Mouse (Mus musculus): ENCODE measurements around the gene Nkiras1.
"Not testable (repeated sequence)": the region's sequence is repeated elsewhere in the genome, so short reads cannot be mapped to it uniquely, and the experiment has no call there.

Nkiras1 gene

DNA sequence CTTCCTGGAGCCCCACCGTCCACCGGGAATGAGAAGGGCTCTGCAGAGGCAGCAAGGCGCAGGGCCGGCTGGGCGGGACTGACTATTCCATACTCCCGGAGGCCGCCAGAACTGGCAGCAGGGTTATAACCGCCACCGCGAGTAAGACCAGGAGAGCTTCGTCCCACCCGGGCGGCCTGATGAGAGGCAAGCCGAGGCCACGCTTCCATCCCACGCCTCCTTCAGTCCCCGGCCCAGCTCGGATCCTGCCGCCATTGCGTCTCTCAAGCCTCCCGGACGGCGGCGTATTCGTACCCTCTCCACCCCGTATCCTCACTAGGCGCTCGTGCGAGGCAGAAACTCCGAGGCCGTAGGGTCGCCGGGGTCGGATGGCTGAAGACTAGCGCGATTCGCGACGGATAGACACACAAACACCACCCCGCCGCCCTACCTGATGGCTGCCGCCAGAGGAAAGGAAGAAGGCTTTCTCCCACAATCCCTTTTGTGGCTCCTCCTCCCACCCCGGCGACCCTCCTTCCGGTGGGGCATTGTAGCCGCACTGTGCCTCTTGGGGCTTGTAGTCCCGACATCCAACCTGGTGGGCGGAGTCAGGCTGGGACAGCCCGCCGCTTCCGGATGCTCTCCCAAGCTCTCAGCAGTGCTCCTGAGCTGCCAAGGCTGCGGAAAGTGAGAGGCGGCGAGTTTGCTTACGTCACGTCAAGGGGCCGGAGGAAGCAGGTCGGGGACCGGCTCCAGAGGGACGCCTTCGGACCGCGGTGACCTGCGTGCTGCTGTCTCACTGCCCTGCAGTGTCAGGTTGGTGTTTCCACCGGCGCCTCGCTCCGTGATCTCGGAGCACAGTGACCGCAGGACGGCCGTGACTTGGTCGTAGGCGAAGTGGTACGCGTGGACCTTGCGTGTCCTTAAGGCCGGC is at the start of gene Nkiras1, which contains the start of gene Rpl15:
Nkiras1 (plus strand) TSS at position 608 of the 913 bp plus-strand sequence.
Rpl15 (minus strand) TSS at position 863 of the 913 bp plus-strand sequence.
- in situ Hi-C loops (cut with MboI; ENCODE audit: low sequenced_read_pairs) = no loop called here

GRCm38 (mm10) chr14:18221977-18222376 is 49.0 kb upstream of the Nkiras1 start:
- in situ Hi-C loops (cut with MboI; ENCODE audit: low sequenced_read_pairs) = no loop called here

GRCm38 (mm10) chr14:18225431-18225830 is 45.5 kb upstream of the Nkiras1 start:
- in situ Hi-C loops (cut with MboI; ENCODE audit: low sequenced_read_pairs) = not testable (repeated sequence)

GRCm38 (mm10) chr14:18226181-18226580 is 44.8 kb upstream of the Nkiras1 start:
- in situ Hi-C loops (cut with MboI; ENCODE audit: low sequenced_read_pairs) = not testable (repeated sequence)

- in situ Hi-C loops (cut with MboI; ENCODE audit: low sequenced_read_pairs) = not testable (repeated sequence)
Observed at GRCm38 (mm10) chr14:18229751-18230150, 41.2 kb upstream of the Nkiras1 start.

DNA sequence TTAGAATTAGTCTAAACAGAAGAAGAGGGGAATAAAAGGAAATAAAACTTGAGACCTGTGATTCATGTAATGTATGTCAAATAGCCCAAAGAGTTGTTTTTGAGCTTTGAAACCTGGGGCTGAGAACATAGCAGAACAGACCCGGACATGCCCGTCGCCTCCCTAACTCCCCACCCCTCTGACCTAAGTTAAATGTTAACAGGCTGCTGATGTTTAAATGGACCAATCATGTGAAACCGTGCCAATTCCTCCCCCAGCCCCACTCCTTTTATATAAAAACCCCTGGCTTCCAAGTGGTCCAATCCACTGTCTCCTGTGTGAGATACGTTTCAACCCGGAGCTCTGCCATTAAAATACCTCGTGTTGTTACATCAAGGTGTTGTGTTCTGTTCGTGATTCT is 39.1 kb upstream of the Nkiras1 start:
- in situ Hi-C loops (cut with MboI; ENCODE audit: low sequenced_read_pairs) = not testable (repeated sequence)

GRCm38 (mm10) chr14:18233076-18233475 is 37.9 kb upstream of the Nkiras1 start:
- in situ Hi-C loops (cut with MboI; ENCODE audit: low sequenced_read_pairs) = no loop called here

GRCm38 (mm10) chr14:18233981-18234960 is 36.7 kb upstream of the Nkiras1 start:
- in situ Hi-C loops (cut with MboI; ENCODE audit: low sequenced_read_pairs) = no loop called here

DNA sequence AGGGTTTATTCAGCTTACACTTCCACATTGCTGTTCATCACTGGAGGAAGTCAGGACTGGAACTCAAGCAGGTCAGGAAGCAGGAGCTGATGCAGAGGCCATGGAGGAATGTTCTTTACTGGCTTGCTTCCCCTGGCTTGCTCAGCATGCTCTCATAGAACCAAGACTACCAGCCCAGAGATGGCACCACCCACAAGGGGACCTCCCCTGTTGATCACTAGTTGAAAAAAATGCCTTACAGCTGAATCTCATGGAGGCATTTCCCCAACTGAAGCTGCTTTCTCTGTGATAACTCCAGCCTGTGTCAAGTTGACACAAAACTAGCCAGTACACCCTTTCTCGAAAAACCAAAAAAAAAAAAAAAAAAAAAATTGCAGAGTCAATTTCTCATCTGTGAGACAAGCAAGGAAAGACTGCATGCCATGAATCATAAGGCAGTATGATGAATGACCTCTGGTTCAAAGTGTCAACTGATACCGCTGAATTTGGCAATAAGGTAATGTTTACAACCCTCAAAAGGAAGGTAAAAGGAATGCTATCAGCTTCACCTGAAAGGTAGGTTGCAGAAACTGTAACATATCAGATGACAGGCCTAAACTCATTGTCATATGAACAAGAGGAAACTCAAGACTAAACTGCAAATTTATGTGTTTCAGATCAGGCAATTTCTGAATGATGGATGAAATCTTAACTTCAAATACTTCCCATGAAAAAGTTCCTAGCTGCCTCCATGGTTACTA is 34.3 kb upstream of the Nkiras1 start:
- in situ Hi-C loops (cut with MboI; ENCODE audit: low sequenced_read_pairs) = not testable (repeated sequence)

DNA sequence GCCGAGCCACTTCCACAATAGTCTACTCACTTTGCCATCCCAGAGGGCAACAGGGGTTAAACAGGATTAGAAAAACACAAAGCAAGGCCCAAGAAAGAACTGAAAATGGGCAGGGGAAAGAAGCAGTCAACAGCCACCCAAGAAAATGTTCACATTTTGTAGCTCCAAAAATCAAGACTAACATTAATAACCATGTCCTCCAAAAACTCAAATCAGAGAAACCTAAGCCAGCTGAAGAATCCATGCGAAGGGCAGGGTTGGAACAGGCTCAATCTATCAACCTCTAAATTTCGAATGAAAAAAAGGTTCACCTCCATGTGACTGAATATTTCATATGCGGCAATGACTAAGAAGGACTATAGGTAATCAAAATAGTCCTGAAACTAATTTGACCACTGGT is 33.6 kb upstream of the Nkiras1 start:
- in situ Hi-C loops (cut with MboI; ENCODE audit: low sequenced_read_pairs) = no loop called here

DNA sequence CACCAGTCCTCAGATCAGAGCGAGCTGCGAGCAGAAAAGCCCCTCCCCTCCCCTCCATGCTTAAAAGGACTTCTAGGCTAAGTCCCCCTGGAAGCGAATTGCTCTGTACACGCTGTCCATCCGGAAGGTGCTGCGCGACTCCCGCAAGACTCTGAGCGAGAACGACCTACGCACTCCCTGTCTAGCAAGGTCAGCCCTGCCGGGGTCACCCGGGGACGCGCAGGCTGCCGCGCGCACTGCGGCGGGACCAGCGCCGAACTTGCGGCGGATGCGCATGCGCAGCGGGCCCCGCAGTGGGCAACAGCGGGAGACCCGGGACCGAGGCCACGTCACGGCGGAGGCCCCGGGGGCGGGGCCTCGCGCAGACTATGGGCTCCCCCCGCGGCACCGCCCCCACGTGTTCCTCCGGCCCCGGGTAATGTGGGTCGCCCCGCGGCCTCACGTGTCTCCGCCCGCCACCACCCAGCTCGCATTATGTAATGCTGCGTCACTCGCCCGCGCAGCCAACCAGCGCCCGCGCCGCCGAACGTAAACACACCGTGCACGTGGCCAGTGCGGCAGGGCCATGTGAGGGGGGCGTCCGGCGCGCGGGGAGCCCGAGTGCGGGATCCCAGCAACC is 32.7 kb upstream of the Nkiras1 start:
- in situ Hi-C loops (cut with MboI; ENCODE audit: low sequenced_read_pairs) = no loop called here

DNA sequence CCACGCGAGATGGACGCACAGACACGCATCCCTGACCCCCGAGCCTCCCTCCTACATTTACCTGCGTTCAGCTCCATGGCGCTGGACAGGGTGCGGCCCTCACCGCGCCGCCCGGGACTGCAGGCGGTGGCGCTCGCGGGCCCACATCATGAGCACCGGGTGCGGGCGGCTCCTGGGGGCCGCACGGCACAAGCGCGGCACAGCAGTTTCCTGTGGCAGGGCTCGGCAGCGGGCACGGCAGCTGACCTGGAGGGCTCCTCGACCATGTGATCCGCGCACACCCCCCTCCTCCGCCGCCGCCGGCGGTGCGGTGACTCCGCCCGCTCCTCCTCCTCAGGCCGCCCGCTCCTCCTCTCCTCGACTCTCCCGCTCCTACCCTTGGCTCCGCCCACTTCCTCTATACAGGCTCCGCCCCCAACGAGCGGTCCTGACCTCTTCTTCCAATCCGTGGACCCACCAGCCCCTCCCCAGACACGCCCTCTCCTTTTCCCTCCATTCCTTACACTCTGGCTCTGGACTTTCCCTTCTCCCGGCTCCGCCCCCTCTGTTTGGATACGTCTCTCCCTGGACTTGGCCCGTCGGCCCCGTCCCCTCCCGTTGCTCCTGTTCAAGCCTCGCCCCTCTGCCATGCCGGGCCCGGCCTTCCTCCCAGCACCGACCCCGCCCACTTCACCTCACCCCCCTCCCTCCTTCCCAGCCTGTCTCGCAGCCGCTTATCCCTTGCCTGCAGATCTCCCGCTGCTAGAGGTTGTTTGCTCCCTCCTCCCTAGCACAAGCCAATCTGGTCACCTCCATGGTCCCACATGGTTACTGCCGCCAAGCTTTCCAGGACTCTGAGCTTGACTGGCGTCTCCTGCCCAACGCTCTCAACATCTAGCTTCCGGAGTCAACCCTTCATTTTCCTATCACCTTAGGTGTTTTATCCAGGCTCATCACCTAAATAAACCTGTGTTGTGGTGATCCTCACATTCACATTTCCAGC is 31.9 kb upstream of the Nkiras1 start, which contains the start of gene Nr1d2:
Nr1d2 (minus strand) TSS at position 378 of the 982 bp plus-strand sequence.
- in situ Hi-C loops (cut with MboI; ENCODE audit: low sequenced_read_pairs) = no loop called here

- in situ Hi-C loops (cut with MboI; ENCODE audit: low sequenced_read_pairs) = no loop called here
Observed at GRCm38 (mm10) chr14:18240132-18240531, 30.8 kb upstream of the Nkiras1 start.

DNA sequence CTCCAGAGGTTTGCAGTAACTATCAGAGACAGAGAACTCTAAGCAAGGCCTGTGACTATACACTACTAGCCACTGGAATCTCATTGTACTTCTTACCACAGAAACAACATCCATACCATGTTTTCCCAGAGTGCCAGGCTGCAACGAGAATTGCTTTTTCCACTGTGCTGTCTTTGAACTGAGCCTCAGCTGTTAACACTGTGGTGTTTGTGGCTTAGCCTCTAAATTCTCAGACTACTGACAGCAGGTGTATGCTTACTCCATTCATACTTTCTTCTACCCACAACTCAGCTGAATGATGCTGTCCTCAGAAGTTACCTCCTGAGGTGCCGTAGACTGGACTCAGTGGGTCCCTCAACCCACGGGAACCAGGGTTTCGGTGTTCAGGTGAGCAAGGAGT is 29.1 kb upstream of the Nkiras1 start:
- in situ Hi-C loops (cut with MboI; ENCODE audit: low sequenced_read_pairs) = no loop called here

DNA sequence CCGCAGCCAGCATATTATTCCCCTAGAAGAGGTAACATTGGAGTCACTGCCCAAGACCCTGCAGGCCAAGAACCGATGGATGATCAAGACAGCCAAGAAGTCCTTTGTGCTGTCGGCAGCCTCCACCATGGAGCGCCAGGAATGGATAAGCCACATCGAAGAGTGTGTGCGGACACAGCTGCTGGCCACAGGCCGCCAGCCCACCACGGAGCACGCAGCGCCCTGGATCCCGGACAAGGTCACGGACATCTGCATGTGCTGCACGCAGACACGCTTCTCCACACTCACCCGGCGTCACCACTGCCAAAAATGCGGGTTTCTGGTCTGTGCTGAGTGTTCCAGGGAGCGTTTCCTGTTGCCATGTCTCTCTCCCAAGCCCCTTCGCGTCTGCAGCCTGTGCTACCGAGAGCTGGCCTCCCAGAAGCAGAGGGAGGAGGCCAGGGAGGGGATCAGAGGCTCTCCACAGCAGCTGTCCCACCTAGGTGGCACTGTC is 28.3 kb upstream of the Nkiras1 start:
- in situ Hi-C loops (cut with MboI; ENCODE audit: low sequenced_read_pairs) = no loop called here

DNA sequence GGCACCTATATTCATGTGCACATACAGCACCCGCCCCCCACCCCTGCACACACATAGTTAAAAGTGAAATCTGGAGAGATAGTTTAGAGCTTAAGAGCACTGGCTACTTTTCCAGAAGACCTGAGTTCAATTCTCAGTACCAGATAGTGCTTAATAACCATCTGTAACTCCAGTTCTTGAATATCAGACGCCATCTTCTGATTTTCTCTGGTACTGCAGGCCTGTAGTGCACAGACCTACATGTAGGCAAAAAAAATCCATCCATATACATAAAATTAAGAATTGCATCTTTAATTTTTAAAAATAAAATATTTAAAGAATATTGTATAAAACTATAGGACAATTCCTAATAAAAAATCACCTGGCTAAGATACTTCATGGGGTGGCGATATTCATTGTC is 9.7 kb upstream of the Nkiras1 start:
- in situ Hi-C loops (cut with MboI; ENCODE audit: low sequenced_read_pairs) = no loop called here

DNA sequence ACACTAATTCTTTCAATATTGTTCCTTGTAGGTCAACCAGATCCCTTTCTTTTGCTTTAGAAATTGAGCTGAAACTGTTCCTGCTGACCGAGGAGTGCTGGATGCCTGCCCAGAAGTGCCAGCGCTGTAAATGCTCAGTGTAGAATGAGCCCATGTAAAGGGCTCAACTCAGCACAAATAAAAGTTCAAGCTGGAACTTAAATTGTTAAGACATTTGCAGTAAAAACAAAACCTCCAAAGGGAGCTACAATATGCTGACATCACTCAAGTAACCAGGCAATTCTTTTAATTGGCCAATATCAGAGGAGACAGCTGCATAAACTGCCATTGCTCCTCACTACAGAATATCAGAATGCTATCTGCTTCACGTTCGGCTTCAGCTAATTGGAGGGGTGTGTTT is 7.5 kb upstream of the Nkiras1 start:
- in situ Hi-C loops (cut with MboI; ENCODE audit: low sequenced_read_pairs) = no loop called here

DNA sequence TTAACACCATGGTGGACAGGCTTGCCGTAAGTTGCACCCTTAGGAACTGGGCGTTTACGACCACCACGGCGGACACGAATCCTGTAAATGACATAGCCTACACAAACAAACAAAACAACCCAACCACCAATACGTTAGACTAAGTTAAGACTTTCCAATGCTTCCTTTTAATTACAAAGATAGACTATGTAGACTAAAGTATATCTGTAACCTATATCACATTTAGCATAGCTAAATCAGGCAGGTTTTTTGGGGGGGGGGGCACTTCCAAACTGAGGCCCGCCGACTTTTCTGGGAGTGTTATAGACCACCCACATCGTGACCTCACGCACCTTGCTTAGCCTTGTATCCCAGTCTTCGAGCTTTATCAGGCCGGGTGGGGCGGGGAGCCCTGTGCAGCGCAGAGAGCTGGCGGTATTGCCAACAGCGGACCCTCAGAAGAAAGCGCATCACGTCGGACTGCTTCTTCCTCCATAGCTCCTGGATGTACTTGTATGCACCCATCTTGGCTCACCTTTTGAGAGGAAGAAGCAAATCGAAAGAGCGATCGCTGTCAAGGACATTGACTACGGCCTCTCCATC is 898 bp upstream of the Nkiras1 start:
- in situ Hi-C loops (cut with MboI; ENCODE audit: low sequenced_read_pairs) = not testable (repeated sequence)

All from CH12F3 (cell line).